Mouse (Mus musculus): Measurements from ENCODE around the gene Cyp4f39. TPM values are rescaled to one million over a fixed set of nuclear protein-coding genes. Genes with fewer than 3 reads are reported as not detected.
A peak's percentile ranks its signal among the peaks of the same experiment; 100 is the strongest.

The Cyp4f39 gene
- polyA plus RNA-seq (2016; fragmentation: Nextera tagmentation; extraction: Ambion mirVana): 0.52 and 0.54 TPM in 2 replicates

DNA sequence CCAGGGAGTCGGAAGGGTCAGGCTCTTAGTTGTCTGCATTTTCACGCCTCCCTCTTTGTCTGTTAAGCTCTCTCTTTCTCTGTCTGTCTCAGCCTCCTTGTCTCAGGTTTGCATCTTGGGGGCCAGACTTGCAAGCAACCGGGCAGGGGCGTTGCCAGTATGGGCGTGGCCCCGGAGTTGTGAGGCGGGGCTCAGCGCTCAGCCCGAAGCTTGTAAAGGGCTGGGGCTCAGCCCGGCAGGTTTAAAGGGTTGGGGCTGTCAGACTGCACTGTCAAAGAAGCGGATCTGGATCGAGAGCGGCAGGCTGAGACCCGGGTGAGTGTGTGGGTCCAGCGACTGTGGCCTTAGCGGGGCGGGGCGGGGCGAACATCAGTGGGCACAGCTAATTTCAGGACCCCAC is at the start of gene Cyp4f39:
Gene Cyp4f39, plus strand, starts transcription at position 242 of the 400 bp plus-strand sequence.
- DNase-seq (ENCODE audit: low spot score): peak; percentile 40
- Histone ChIP-seq H3K4me3 (peak within 1 kb of the TSS; percentile 50), H3K27me3 (ENCODE audit: insufficient read depth, poor library complexity, severe bottlenecking) (peaks cover 23% of the 10 kb centered on the region), H3K27ac (no peak within 1 kb of the TSS), H3K9me3 (peaks cover 8% of the 10 kb centered on the region; the same call in 1 of the 2 replicates), H3K36me3 (no peaks in the 10 kb centered on the region), H3K4me1 (replicated peaks) (peaks cover 8% of the 10 kb centered on the region)
- WGBS: 1% methylated on average over 19 of the region's 19 CpGs

DNA sequence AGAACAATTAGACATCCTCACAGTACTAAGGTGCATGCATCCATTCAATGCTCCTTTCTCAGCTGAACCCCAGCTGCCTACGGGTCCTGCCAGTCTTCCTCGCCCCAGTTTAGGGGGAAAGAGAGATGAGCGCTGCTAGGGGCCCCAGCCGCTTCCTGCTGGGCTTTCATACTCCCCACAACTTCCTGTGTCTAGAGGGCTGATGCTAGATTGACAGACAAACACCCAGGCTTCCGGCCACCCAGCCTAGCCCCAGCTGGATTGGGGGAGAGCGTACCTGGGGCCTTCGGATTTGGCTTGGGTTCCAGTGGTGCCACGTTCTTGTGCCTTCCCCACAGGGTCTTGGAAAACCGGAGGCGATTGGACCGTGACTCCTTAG is 49.8 kb upstream of the Cyp4f39 start:
- Histone ChIP-seq H3K36me3 (no peaks in the 10 kb centered on the region), H3K4me3 (no peak overlapping the region), H3K4me1 (replicated peaks) (no peaks in the 10 kb centered on the region), H3K9me3 (no peaks in the 10 kb centered on the region), H3K27me3 (ENCODE audit: insufficient read depth, poor library complexity, severe bottlenecking) (peaks cover 26% of the 10 kb centered on the region), H3K27ac (no peak overlapping the region)
- 73% methylated on average over 11 of the region's 11 CpGs for WGBS
- DNase-seq (ENCODE audit: low spot score): no peak

DNA sequence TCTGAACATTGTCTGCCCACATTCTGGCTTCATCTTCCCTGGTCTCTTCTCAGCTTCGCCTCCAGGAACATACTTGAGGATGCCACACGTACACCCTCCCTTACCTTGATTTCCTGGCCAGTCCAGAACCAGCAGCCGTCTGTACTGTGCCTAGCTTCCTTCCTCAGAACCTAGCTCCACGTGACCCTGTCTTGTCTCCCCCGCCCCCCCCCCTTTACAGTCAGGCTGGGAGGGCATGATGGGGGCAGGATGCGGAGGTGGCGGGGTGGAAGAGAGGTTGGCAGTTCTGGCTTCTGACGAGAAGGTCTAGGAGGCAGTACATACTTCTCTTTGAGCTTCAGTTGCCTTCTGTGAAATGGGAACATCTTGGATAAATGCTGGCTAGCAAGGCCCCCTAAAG is 49.1 kb upstream of the Cyp4f39 start, which contains the start of gene Rasal3:
Gene Rasal3, minus strand, starts transcription at position 167 of the 400 bp plus-strand sequence.
- Histone ChIP-seq H3K27ac (no peak within 1 kb of the TSS), H3K4me3 (no peak within 1 kb of the TSS), H3K36me3 (no peaks in the 10 kb centered on the region), H3K9me3 (no peaks in the 10 kb centered on the region), H3K27me3 (ENCODE audit: insufficient read depth, poor library complexity, severe bottlenecking) (peaks cover 19% of the 10 kb centered on the region), H3K4me1 (replicated peaks) (no peaks in the 10 kb centered on the region)
- WGBS: 75% methylated on average over 8 of the region's 8 CpGs
- DNase-seq (ENCODE audit: low spot score): no peak

GRCm38 (mm10) chr17:32411898-32412297 is 40.6 kb upstream of the Cyp4f39 start:
- H3K4me3 ChIP-seq: no peak overlapping the region
- H3K27me3 ChIP-seq (ENCODE audit: insufficient read depth, poor library complexity, severe bottlenecking): peaks cover 24% of the 10 kb centered on the region
- WGBS: 89% methylated on average over 6 of the region's 6 CpGs
- H3K36me3 ChIP-seq: no peaks in the 10 kb centered on the region
- H3K9me3 ChIP-seq: no peaks in the 10 kb centered on the region
- no peak overlapping the region for H3K27ac ChIP-seq
- H3K4me1 ChIP-seq (replicated peaks): no peaks in the 10 kb centered on the region
- no peak for DNase-seq (ENCODE audit: low spot score)

GRCm38 (mm10) chr17:32415417-32416020 is 37.0 kb upstream of the Cyp4f39 start:
- H3K9me3 ChIP-seq: no peaks in the 10 kb centered on the region
- H3K27me3 ChIP-seq (ENCODE audit: insufficient read depth, poor library complexity, severe bottlenecking): peaks cover 32% of the 10 kb centered on the region
- no peak for DNase-seq (ENCODE audit: low spot score)
- H3K36me3 ChIP-seq: no peaks in the 10 kb centered on the region
- no peak overlapping the region for H3K4me3 ChIP-seq
- no peaks in the 10 kb centered on the region for H3K4me1 ChIP-seq (replicated peaks)
- 40% methylated on average over 24 of the region's 24 CpGs for WGBS
- H3K27ac ChIP-seq: no peak overlapping the region

- H3K27me3 ChIP-seq (ENCODE audit: insufficient read depth, poor library complexity, severe bottlenecking): peaks cover 32% of the 10 kb centered on the region
- no peaks in the 10 kb centered on the region for H3K9me3 ChIP-seq
- no peak for DNase-seq (ENCODE audit: low spot score)
- H3K4me3 ChIP-seq: no peak overlapping the region
- no peaks in the 10 kb centered on the region for H3K4me1 ChIP-seq (replicated peaks)
- H3K36me3 ChIP-seq: no peaks in the 10 kb centered on the region
- no peak overlapping the region for H3K27ac ChIP-seq
- 88% methylated on average over 14 of the region's 14 CpGs for WGBS
Observed at GRCm38 (mm10) chr17:32416771-32417170, 35.8 kb upstream of the Cyp4f39 start.

GRCm38 (mm10) chr17:32419989-32420388 is 32.5 kb upstream of the Cyp4f39 start:
- Histone ChIP-seq H3K4me1 (replicated peaks) (no peaks in the 10 kb centered on the region), H3K9me3 (no peaks in the 10 kb centered on the region), H3K27ac (no peak overlapping the region), H3K4me3 (no peak overlapping the region), H3K36me3 (no peaks in the 10 kb centered on the region), H3K27me3 (ENCODE audit: insufficient read depth, poor library complexity, severe bottlenecking) (peaks cover 27% of the 10 kb centered on the region)
- WGBS: 87% methylated on average over 2 of the region's 2 CpGs
- no peak for DNase-seq (ENCODE audit: low spot score)

DNA sequence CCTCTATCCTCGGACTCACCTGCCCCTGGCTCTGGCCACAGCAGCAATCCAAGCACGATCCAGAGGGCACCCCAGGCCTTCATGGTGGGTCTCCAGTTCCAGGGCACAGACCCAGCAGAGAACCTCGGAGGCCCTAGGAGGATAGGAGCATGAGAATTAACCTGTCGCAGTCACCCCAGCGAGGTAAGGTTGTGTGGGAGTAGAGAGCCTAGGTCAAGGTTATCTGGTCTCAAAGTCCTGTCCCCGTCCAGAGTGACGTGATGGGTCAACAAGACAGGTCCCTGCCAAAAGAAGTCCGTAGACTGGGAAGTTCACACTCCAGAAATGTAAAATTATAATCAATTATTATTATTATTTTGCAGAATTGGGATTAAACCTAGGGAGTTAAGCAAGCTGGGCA is 31.7 kb upstream of the Cyp4f39 start:
- Histone ChIP-seq H3K36me3 (no peaks in the 10 kb centered on the region), H3K27me3 (ENCODE audit: insufficient read depth, poor library complexity, severe bottlenecking) (peaks cover 19% of the 10 kb centered on the region), H3K4me3 (no peak overlapping the region), H3K4me1 (replicated peaks) (no peaks in the 10 kb centered on the region), H3K27ac (no peak overlapping the region), H3K9me3 (no peaks in the 10 kb centered on the region)
- 82% methylated on average over 8 of the region's 8 CpGs for WGBS
- no peak for DNase-seq (ENCODE audit: low spot score)

DNA sequence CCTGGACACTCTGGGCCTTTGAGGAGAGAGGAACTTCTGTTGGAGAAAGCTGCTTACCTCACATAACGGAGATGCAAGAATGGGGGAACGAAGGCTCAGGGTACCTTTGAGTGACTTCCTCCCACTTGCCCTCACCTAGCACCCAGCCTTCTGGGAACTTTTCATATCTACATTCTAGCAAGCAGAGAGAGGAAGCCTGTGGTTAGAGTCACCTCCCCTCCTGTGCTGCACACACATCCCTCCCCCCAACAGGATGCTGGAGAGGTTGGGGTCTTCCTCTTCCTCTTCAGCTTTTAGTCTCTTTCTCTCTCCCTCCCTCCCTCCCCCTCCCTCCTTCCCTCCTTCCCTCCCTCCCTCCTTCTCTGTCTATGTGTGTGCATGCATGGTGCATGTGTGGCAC is 28.5 kb upstream of the Cyp4f39 start, which contains the start of gene Pglyrp2:
Gene Pglyrp2, minus strand, starts transcription at position 134 of the 400 bp plus-strand sequence.
- Histone ChIP-seq H3K36me3 (no peaks in the 10 kb centered on the region), H3K27ac (no peak within 1 kb of the TSS), H3K9me3 (no peaks in the 10 kb centered on the region), H3K4me3 (no peak within 1 kb of the TSS), H3K4me1 (replicated peaks) (no peaks in the 10 kb centered on the region), H3K27me3 (ENCODE audit: insufficient read depth, poor library complexity, severe bottlenecking) (no peaks in the 10 kb centered on the region)
- WGBS: 82% methylated on average over 2 of the region's 2 CpGs
- DNase-seq (ENCODE audit: low spot score): no peak

GRCm38 (mm10) chr17:32426610-32427009 is 25.9 kb upstream of the Cyp4f39 start:
- Histone ChIP-seq H3K4me1 (replicated peaks) (no peaks in the 10 kb centered on the region), H3K27me3 (ENCODE audit: insufficient read depth, poor library complexity, severe bottlenecking) (no peaks in the 10 kb centered on the region), H3K27ac (no peak overlapping the region), H3K4me3 (no peak overlapping the region), H3K9me3 (no peaks in the 10 kb centered on the region), H3K36me3 (no peaks in the 10 kb centered on the region)
- DNase-seq (ENCODE audit: low spot score): no peak

GRCm38 (mm10) chr17:32431972-32432371 is 20.6 kb upstream of the Cyp4f39 start:
- H3K4me3 ChIP-seq: no peak overlapping the region
- 64% methylated on average over 3 of the region's 3 CpGs for WGBS
- no peaks in the 10 kb centered on the region for H3K9me3 ChIP-seq
- H3K27ac ChIP-seq: no peak overlapping the region
- no peaks in the 10 kb centered on the region for H3K36me3 ChIP-seq
- no peak for DNase-seq (ENCODE audit: low spot score)
- no peaks in the 10 kb centered on the region for H3K27me3 ChIP-seq (ENCODE audit: insufficient read depth, poor library complexity, severe bottlenecking)
- H3K4me1 ChIP-seq (replicated peaks): no peaks in the 10 kb centered on the region

GRCm38 (mm10) chr17:32434324-32434723 is 18.2 kb upstream of the Cyp4f39 start:
- H3K36me3 ChIP-seq: no peaks in the 10 kb centered on the region
- DNase-seq (ENCODE audit: low spot score): no peak
- H3K27ac ChIP-seq: no peak overlapping the region
- WGBS: 77% methylated on average over 4 of the region's 4 CpGs
- no peaks in the 10 kb centered on the region for H3K4me1 ChIP-seq (replicated peaks)
- H3K27me3 ChIP-seq (ENCODE audit: insufficient read depth, poor library complexity, severe bottlenecking): no peaks in the 10 kb centered on the region
- H3K4me3 ChIP-seq: no peak overlapping the region
- no peaks in the 10 kb centered on the region for H3K9me3 ChIP-seq

GRCm38 (mm10) chr17:32435151-32435550 is 17.4 kb upstream of the Cyp4f39 start:
- no peak for DNase-seq (ENCODE audit: low spot score)
- H3K27ac ChIP-seq: no peak overlapping the region
- no peaks in the 10 kb centered on the region for H3K4me1 ChIP-seq (replicated peaks)
- H3K9me3 ChIP-seq: no peaks in the 10 kb centered on the region
- no peak overlapping the region for H3K4me3 ChIP-seq
- H3K27me3 ChIP-seq (ENCODE audit: insufficient read depth, poor library complexity, severe bottlenecking): no peaks in the 10 kb centered on the region
- no peaks in the 10 kb centered on the region for H3K36me3 ChIP-seq
- 80% methylated on average over 5 of the region's 5 CpGs for WGBS

- DNase-seq (ENCODE audit: low spot score): no peak
- no peak overlapping the region for H3K4me3 ChIP-seq
- no peaks in the 10 kb centered on the region for H3K4me1 ChIP-seq (replicated peaks)
- H3K36me3 ChIP-seq: no peaks in the 10 kb centered on the region
- H3K27me3 ChIP-seq (ENCODE audit: insufficient read depth, poor library complexity, severe bottlenecking): no peaks in the 10 kb centered on the region
- WGBS: 94% methylated on average over 4 of the region's 4 CpGs
- no peaks in the 10 kb centered on the region for H3K9me3 ChIP-seq
- no peak overlapping the region for H3K27ac ChIP-seq
Observed at GRCm38 (mm10) chr17:32437106-32437505, 15.4 kb upstream of the Cyp4f39 start.

All from hindbrain, embryonic 10.5 days (tissue).